Mouse (Mus musculus): ENCODE results near the gene Mdn1.

The Mdn1 gene

DNA sequence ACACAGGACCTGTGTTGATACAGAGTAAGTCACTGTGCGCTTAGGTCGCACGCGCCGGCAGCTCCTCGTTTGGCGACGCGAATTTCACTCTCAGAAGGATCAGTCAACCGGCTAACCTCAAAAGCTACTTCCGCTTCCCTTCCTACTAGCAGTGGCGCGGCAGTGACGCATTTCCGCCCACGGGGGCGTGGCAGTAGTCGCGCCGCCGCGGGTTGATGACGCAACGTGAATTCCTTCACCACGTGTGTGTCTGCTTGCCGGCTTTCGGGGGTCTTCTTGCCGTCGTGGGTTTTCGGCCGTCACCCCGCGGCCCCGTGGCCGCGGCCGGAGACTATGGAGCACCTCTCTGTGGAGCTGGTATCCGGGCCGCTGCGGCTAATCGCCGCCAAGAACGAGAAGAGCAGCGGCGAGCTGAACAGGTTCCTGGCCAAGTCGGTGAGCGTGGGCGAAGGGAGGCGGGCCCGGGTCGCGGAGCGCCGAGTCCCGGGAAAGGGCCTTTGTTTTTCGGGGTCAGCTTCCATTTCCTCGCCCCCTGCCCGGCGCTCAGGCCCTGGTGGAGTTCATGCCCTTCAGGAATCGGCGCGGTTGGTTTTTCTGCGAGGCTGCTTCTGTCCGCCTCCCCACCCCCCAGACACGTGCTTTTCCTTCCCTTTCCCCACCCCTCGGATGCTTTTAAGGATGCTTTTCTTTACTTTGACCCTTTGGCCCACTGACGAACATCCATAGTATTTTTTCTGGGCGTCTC is at the start of gene Mdn1:
Mdn1 (plus strand) TSS at position 202 of the 745 bp plus-strand sequence.
- DNase-seq, result peak; percentile 95

DNA sequence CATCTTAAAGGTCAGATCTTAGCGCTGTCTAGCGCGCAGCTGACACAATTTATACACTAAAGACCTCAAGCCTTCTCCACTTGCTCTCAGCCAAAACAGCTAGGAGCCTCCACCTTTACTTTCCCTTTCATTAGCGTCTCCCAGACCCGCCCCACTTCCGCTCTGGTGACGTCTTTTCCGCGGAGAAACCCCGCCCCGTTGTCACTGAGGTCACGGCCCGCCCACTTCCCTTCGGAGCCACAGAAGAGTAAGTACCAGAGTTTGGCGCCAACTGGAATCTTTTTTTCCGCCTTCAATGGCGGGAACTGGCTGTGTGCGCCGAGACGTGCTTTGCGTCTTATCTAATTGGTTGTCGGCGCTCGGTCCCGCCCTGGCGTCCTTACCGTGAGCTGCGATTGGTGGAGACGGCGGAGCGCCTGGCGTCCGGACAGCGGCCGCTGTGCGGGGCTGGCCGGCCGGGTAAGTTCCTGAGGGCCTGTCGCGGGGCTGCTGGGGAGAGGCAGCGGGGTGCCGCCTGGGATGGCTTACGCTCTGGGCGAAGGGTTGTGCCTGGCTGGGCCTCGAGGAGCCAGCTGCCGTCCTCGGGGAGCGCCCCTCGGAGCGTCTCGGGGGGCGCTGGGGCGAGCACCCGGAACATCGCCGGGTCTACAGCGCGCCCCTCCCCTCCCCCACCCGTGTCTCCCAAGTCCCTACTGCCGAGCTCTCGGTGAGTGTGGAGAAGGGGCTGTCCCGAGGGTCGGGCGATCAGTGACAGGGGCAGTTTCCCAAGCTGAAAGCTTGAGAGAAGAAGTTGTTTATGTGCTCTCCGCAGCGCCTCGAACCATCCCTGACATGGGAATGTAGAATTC is 41.7 kb upstream of the Mdn1 start, which contains the start of gene Casp8ap2:
Casp8ap2 (plus strand) TSS at position 418 of the 848 bp plus-strand sequence.
- DNase-seq, result peak; percentile 98

DNA sequence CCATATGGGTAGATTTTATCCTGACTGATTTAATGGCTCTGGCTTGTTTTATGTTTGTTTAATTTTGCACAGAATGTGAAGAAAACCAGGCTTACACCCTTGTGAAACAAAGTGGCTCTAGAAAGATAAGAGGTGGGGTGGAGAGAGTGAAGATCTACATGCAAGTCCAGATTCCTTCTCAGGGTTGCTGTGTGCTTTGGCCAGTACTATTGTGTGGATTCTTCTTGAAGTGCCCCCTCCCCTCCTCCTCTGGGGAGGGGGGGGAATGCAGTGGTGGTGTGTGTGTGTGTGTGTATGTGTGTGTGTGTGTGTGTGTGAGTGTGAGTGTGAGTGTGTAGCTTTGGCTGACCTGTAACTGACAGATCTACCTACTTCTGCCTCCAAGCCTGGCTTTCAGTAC is 35.3 kb upstream of the Mdn1 start:
- DNase-seq, result no peak

DNA sequence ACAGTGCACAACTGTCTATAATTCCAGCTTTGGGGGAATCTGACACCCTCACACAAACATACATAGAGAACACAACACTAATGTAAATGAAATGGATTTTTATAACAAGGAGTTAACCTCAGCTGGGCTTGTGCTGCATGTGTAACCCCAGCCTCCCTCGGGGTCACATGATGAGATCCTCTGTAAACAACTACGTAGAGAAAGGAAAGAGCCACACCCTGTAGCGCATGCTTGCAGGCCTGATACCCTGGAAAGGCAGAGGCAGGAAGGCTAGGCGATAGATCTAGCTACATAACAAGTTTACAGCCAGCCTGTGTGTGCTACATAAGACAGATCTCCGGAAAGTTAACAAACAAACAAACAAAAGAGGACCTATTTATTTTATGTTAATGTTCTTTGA is 5.2 kb upstream of the Mdn1 start:
- DNase-seq, result no peak

DNA sequence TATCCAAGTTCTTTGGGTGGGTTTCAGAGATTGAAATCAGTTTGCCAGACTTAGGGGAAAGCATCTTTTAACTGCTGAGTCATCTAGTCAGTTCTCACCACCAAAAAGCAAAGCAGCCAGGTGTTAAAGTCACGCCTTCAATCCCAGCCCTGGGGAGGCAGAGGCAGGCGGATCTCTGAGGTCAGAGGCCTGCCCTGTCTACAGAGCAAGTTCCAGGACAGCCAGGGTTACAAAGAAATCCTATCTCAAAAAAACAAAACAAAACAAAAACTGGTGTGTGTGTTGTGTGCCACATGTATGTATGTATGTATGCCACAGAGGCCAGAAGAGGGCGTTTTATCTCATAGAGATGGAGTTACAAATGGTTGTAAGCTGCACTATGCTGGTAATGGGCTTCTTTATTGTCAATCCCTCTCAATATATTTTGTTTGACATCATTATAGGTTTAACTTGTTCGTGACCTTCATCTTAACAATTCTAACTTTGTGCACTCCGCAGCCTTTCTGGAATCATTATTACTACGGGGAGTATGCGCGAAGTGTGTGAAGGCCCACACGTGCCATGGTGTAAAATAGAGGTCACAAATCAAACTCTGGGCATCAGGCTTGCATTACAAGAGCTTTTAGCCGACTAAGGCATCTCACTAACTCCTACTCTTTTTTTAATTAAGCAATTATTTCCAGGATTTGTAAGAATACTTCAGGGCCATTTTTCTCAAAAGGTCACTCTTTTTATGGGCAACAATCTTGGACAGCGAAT is 594 bp upstream of the Mdn1 start:
- no peak for DNase-seq

DNA sequence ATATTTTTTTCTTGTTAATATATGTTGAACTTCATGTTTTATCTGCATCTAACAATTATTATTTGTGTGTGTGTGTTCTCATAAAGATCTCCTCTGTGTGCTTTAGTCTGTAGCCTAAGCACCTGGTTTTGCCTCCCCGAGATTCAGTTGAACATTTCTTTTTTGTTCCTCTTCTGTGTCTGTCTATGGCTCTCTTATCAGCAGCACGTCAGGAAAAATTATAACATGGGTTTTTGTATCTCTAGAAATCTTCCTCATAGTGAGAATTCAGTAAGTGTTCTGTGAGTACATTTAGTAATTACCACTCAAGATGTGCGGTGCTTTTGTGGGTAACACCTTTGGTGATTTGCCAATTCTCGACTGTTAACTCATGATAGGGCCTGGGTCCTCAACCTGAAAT is 8.9 kb downstream of the Mdn1 start:
- DNase-seq, result no peak

DNA sequence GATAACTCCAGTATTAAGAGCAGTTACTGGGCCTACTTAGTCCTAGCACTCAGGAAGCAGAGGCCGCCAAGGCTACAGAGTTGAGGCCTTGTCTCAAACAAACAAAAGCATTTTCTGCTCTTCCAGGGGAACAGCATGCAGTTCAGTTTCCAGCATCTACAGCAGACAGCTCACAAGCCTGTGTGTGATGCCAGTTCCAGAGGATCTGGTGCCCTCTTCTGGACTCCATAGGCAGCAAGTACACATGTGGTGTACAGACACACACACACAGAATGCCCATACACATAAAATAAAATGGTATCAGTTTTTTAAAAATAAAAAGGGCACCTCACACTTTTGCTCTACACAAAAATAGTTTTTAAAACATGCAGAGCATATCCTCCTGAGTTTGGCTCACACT is 11.4 kb downstream of the Mdn1 start:
- DNase-seq, result no peak

DNA sequence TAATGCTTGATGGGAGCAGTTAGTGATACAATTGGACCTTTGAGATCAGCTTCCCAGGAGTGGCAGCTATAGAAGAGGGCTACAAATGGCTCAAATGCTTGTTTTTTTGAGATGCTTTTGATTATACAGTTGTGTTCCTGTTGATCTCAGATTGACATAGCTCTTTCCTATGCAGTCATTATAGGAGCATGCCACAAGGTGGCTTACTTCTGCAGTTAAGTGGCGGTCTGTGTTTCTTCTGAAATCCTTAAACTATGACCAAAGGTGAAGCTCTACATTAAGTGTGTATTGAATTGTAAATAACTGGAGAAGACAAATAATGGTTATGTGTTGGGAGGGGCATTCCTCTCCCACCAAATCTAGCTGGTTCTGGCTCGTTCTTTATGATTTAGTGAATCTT is 12.9 kb downstream of the Mdn1 start:
- no peak for DNase-seq

DNA sequence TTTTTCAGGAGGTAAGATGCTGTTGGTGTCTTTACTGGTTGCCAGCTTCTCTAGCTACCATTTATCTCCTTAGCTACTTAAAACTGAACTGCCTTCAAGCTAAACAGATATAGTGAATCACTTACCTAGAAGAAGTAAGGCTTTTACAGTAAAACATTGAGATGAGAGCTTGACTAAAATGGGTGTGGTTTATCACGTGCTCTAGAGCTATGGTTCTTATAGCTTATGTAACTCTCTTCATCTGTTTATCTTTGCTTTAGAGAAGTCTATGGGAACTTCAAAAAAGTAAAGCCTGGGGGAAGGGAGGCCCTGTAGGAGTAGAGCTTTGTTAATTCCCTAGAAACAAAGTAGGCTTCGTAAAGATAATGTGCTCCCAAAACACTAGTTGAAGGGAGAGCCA is 17.1 kb downstream of the Mdn1 start:
- no peak for DNase-seq

DNA sequence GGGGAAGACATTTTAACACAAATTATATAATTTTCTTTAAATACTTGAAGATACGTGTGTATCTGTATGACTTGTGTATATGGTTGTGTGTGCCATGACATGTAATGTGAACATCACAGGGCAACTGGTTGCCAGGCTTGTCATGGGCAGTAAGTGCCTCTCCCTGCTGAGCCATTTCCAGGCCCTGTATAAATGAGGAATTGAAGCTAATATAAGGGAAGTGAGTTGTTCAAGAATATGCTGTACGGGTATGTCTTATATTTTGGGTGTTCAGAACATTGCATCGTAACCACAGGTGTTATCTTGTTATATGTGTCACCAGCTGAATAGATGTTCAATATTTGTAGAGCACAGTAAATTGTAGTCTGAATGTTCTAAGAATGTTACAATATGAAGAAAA is 20.6 kb downstream of the Mdn1 start:
- DNase-seq, result no peak

DNA sequence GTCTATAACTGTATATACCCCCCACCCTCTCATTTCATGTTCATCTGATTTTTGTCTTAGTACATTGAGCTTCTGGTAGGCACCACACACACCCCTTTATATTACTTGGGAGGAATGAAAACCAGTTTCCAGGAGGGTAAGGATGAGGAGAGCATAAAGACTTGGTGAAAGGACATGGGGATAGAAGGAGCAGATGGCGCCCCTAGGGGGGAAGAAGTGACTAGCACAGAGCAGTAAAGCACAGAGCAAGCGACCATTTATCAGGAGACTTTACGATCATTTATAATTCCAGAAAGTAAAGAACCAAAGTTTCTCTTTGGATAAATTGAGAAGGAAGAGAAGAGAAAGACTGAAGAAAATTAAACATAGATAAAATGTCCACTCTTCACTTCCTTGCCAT is 23.9 kb downstream of the Mdn1 start:
- DNase-seq, result no peak

DNA sequence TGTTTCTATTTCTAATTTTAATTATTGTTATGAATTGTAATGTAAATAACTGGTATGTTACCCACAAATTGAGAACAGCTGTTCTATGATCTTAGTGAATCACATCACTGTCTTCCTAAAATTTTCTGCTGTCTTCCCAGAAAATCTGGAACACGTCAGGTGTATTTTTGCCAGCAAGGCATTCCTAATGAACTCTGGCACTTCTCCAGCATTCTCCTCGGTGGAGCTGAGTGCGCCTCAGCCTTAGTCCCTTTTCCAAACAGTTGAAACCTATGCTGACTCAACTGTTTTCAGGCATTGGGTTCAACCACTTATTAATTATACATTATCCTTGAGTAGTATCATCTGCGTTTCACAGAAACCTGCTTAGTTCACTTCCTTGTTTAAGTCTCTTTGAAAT is 25.6 kb downstream of the Mdn1 start:
- no peak for DNase-seq

DNA sequence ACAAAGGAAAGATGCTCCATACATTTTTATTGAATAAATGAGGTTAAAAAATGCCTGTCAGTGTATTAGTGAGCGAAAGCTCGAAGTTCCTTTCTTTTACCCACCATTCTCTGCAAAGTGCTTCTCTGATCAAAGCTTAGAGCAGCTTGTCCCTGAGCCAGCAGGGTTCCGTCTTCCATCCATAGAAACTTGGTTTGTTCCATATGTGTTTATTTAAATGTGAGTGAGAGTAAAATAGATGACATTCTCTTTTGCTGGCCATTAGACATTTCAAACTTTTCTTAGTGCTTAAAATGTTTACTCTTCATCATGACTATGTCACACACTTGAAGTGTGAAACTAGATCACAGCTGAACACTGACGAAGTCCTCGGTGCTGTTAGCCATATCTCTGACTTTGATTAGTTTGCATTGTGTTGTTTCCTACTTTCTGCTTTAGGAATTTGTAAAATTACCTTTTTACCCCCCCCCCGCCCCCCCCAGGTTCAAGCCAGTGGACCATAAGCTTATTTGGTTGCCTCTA is 26.2 kb downstream of the Mdn1 start:
- DNase-seq, result no peak

DNA sequence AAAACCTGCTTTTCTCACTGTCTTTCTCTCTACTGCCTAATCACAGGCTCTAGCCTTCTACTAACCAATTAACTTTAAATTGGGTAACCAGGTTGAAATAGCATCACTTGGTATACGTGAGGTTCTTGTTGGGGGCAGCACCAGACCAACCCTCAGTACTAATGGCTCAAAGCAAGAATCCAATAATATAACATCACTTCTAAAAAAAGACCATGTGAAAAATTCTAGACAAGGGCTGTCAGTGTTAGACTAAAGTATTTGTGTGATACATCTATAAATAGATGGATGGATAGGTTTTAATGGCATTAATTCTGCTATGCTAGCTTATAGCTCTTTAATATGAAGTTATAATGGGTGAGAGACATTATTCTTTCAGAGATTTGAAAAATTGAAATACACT is 60.8 kb downstream of the Mdn1 start:
- no peak for DNase-seq

DNA sequence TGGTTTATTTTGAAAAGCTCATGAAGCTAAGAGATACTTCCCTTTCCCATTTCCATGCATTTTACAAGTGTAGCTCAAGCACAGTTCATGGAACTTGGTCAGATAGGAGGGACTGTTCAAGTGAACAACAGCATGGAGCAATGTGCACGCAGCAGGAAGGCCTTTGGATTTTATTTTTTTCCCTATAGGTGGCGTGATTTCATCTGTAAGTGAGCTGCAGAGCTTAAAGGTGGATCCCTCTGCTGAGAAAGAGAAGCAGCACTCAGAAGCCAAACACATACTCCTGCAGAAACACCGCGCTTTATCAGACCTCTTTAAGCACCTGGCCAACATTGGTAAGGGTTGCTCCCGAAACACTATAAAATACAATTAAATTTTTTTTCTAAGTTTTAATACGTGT is 88.5 kb downstream of the Mdn1 start:
- no peak for DNase-seq

DNA sequence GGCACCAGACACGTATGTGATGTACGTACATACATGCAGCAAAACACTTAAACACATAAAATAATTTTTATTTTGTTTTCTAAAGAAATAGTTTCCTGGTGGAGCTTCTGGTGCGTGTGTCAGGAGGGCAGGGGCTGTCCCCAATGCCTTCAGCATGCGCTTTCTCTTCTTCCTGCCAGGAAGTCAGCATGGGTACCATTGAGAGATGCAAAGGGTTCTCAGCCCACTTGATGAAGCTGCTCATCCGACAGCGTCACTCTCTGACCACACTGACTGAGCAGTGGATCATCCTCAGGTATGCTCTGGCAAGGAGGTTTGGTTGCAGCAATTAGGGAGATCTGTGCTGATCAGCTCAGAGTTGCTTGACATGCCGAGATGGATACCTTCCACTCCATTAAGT is 91.5 kb downstream of the Mdn1 start:
- no peak for DNase-seq

DNA sequence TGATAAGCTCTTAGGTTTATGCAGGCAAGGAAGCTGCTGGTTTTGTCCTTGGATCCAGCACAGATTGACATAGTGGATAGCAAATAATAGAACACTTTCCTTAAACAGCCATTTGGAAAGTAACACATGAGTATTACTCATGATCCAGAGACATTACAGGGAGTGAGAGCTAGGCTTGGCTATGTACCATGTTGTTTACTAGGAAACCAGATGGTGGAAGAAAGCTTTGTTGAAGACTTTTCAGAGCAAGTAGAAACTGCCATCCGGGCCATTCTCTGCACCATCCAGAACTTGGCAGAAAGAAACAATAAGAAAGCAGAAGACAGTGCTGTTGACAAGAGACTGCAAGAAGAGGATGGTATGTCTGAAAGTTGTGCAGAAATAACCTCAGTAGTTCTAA is 93.8 kb downstream of the Mdn1 start:
- DNase-seq, result peak; percentile 11

DNA sequence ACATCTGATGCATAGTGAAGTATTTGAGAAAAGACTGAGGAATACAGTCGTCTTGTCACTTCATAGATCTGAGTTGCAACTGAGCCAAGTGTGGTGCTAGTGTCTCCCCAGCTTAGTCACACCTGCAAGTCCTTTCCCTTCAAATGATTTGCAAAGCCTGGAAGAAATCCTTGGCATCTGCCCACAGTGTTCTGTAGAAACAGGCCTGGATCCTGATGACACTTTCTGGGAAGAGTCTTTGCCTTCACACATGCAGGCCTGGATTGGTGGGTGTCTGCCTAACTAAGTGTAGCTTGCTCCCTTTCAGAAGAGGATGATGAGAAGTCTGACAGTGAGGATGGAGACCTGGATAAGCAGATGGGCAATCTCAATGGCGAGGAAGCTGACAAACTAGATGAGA is 100.5 kb downstream of the Mdn1 start:
- DNase-seq, result peak; percentile 25

DNA sequence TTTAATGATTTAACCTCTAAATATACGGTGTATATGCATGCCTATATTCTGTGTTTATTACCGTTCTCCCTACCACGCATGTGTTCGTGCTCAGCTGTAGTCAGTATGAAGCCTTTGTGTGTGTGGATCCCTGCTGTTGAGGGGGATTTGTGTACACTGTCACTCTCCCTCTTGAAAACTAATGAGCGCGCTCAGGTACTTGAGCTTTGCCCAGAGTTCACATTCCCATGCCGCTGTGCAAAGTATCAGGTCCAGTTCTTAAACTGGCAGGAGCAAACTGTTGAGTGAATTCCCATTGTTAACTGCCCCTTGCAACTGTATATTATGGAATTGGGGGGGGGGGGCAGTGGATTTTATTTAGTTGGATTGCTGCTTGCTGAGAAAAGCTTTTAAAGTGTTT is 110.6 kb downstream of the Mdn1 start:
- DNase-seq, result no peak

DNA sequence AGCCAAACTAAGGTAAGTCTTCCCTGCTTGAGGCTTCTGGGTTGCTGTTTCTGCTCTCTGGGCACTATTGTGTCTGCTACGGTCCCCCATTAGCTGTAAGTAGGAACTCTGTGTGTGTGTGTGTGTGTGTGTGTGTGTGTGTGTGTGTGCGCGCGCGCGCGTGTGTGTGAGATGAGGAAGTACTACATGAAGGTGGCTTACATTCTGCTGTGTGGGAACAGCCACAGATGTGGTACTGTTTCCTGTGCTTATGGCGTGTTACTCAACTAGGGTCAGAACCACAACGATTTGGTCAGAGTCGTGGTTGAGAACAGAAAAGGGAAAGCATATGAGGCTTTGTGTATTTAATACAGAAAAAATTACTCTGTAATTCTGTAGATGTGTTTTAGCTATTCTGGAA is 111.1 kb downstream of the Mdn1 start:
- no peak for DNase-seq

DNA sequence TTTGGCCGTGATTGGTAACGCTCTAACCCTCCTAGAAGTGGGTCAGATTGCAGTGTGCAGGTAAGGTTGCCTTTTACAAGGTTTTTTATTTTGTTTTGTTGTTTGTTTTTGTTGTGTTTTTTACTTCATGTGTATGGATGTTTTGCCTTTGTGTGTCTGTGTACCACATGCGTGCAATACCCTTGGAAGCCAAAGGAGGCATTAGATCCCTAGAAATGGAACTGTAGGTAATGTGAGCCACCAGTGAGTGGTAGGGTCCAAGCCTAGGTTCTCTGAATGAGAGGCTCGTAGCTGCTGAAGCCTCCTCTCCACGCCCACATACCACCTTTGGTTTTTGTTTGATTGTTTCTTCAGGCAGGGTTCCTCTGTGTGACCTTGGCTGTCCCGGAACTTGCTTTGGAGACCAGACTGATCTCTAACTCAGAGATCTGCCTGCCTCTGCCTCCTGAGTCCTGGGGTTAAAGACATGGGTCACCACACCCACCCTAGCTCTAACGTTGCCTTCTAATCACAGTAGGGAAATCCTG is 113.4 kb downstream of the Mdn1 start:
- no peak for DNase-seq

DNA sequence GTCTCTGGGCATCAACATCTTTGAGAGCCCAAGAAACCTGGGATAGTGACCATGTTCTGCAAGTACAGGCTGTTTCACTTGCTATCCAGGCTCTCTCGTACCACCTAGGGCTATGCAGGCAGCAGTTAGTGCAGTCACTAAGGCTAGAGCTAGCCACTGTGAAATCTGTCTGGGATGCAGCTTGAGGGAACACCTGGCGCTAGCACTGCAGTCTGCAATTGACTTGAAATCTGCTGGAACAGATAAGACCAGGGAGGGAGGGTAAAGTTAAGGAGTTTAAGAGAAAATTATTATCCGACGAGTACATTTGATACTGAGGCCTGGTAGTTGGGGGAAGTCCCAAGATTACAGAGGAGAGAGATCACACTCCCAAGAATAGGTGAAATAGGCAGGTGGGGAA is 123.1 kb downstream of the Mdn1 start:
- no peak for DNase-seq

DNA sequence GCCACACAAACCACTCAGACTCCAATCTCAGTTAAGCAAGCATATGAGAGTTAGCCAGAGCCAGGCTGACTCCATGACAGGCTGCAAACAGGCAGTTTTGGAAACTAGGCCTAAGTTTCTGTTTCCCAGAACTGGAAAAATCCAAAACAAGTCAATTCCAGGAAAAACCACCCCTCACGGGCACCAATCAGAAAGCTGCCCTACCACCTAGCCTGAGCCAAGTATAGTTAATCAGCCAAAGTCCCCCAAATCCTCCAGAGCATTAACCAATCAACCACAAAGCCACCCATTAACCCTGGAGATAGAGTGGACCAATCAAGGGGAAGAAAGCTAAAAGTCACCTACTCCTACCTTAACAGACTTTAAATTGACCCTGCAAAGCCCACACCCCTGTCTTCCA is 130.2 kb downstream of the Mdn1 start:
- no peak for DNase-seq
